Mouse (Mus musculus): ENCODE measurements around the gene Plekhg3.

DNA sequence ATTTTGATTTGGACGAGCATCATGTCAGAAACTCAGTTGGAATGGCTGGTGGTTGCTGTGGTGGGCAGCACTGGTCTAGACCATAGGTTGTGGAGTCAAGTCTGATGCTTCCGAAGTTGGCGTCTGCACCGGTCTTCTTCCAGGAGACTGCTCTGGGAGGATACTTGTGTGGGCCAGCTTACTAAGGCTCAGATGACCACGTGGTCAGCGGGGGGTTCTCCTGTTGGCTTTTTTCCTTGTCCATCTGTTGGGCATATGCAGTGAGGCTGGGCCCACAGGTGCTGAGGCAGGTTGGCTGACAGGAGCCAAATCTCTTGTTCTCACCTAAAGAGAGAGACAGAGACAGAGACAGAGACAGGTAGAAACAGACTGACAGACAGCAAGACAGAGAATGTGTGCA is 44.1 kb downstream of the Plekhg3 start:
- TF ChIP-seq CTCF (IDR thresholded peaks at IDR 0.05) (no peak), EP300 (IDR thresholded peaks at IDR 0.05) (no peak)
